In genomic region chr7:128238991-128239390, GRCm38 (mm10) we compare ENCODE assay signal across 8 mouse cellular contexts. TPM values are rescaled to one million over a fixed set of nuclear protein-coding genes. Genes with fewer than 3 reads are reported as not detected.
DNase-seq lines count a peak whose midpoint lies in the region; ATAC-seq and TF ChIP-seq lines count a peak whose summit lies in the region.

No protein-coding gene starts in this region.

- DNase-seq in thymus, adult 2 months, result peak; percentile 43
- DNase-seq in thymus, adult 18-20 months, result no peak
- peak; percentile 71 for DNase-seq in embryonic facial prominence, embryonic 11.5 days (ENCODE audit: low spot score)
- peak; percentile 54 for DNase-seq in hindbrain, postnatal 0 days (ENCODE audit: low spot score)
- DNase-seq in liver, embryonic 14.5 days (ENCODE audit: low read depth in 3 of 3, low spot score in 3 of 3), result peak; percentile 52 to 63 (median 57)
- DNase-seq in adrenal gland, postnatal 25 days, result no peak
- no peak for DNase-seq in adrenal gland, adult 8-10 months

- H3K4me2 ChIP-seq in embryonic facial prominence, embryonic 11.5 days (ENCODE audit: low read depth, low read length), result peak overlapping the region; percentile 55; the same call in 1 of the 2 replicates
- H3K4me2 ChIP-seq in hindbrain, postnatal 0 days (ENCODE audit: low read depth, low read length), result peak overlapping the region; percentile 53
- peak overlapping the region; percentile 67 for H3K4me2 ChIP-seq in liver, embryonic 14.5 days (ENCODE audit: low read depth)
- H3K4me2 ChIP-seq in neural tube, embryonic 14.5 days (ENCODE audit: low read depth, low read length), result peak overlapping the region; percentile 61

- H3K9ac ChIP-seq in embryonic facial prominence, embryonic 11.5 days (replicated peaks; ENCODE audit: low read length), result no peak overlapping the region; the same call in 1 of the 2 replicates
- no peak overlapping the region for H3K9ac ChIP-seq in hindbrain, postnatal 0 days (replicated peaks; ENCODE audit: low read length)
- H3K9ac ChIP-seq in liver, embryonic 14.5 days (replicated peaks), result peak overlapping the region; percentile 52
- no peak overlapping the region for H3K9ac ChIP-seq in neural tube, embryonic 14.5 days (replicated peaks; ENCODE audit: low read depth, low read length)

- no peak for TF ChIP-seq POLR2A in thymus, adult 2 months (IDR thresholded peaks at IDR 0.05; ENCODE audit: control insufficient read depth, extremely low read depth, insufficient read depth, low read length, poor library complexity)

- peaks cover 9% of the 10 kb centered on the region for H3K4me1 ChIP-seq in thymus, adult 2 months (replicated peaks; ENCODE audit: control insufficient read depth, insufficient read depth, low read length)
- no peaks in the 10 kb centered on the region for H3K4me1 ChIP-seq in embryonic facial prominence, embryonic 11.5 days (ENCODE audit: control insufficient read depth, insufficient read depth, low read length)
- H3K4me1 ChIP-seq in hindbrain, postnatal 0 days (ENCODE audit: insufficient read depth, low read length), result no peaks in the 10 kb centered on the region
- H3K4me1 ChIP-seq in liver, embryonic 14.5 days (replicated peaks; ENCODE audit: control insufficient read depth in 2 of 2, insufficient read depth in 2 of 2, low read length in 1 of 2), result peaks cover 9 to 10% of the 10 kb centered on the region in 2 experiments
- H3K4me1 ChIP-seq in neural tube, embryonic 14.5 days (ENCODE audit: control insufficient read depth, insufficient read depth, low read length), result peaks cover 9% of the 10 kb centered on the region; the same call in 1 of the 2 replicates

- H3K36me3 ChIP-seq in thymus, adult 2 months (ENCODE audit: control insufficient read depth, insufficient read depth, low read length), result peaks cover 24% of the 10 kb centered on the region
- H3K36me3 ChIP-seq in embryonic facial prominence, embryonic 11.5 days (replicated peaks; ENCODE audit: control insufficient read depth, insufficient read depth, low read depth, low read length), result no peaks in the 10 kb centered on the region
- peaks cover 28% of the 10 kb centered on the region for H3K36me3 ChIP-seq in hindbrain, postnatal 0 days (ENCODE audit: insufficient read depth, low read length)
- H3K36me3 ChIP-seq in liver, embryonic 14.5 days (replicated peaks; ENCODE audit: control insufficient read depth, insufficient read depth, low read depth), result peaks cover 5% of the 10 kb centered on the region
- H3K36me3 ChIP-seq in neural tube, embryonic 14.5 days (ENCODE audit: control insufficient read depth, insufficient read depth, low read length), result peaks cover 13% of the 10 kb centered on the region; the same call in 1 of the 2 replicates

- H3K27me3 ChIP-seq in thymus, adult 2 months (ENCODE audit: control insufficient read depth, insufficient read depth, low read length), result no peaks in the 10 kb centered on the region
- H3K27me3 ChIP-seq in embryonic facial prominence, embryonic 11.5 days (ENCODE audit: control insufficient read depth, insufficient read depth, low read length), result no peaks in the 10 kb centered on the region
- no peaks in the 10 kb centered on the region for H3K27me3 ChIP-seq in hindbrain, postnatal 0 days (ENCODE audit: insufficient read depth, low read length)
- no peaks in the 10 kb centered on the region for H3K27me3 ChIP-seq in liver, embryonic 14.5 days (ENCODE audit: control insufficient read depth, insufficient read depth, low read length)
- H3K27me3 ChIP-seq in neural tube, embryonic 14.5 days (ENCODE audit: control insufficient read depth, insufficient read depth, low read length), result no peaks in the 10 kb centered on the region

- H3K4me3 ChIP-seq in thymus, adult 2 months (ENCODE audit: control insufficient read depth, insufficient read depth, low read length), result no peak overlapping the region
- H3K4me3 ChIP-seq in embryonic facial prominence, embryonic 11.5 days (ENCODE audit: low read depth, low read length), result peak overlapping the region; percentile 36; the same call in 1 of the 2 replicates
- peak overlapping the region; percentile 54 for H3K4me3 ChIP-seq in hindbrain, postnatal 0 days (ENCODE audit: low read length)
- H3K4me3 ChIP-seq in liver, embryonic 14.5 days (ENCODE audit: insufficient read depth in 1 of 2, low read depth in 2 of 2, low read length in 2 of 2), result peak overlapping the region; percentile 63 to 71; a peak in 3 of 4 replicates
- H3K4me3 ChIP-seq in neural tube, embryonic 14.5 days (ENCODE audit: low read depth, low read length), result peak overlapping the region; percentile 63

- no peak overlapping the region for H3K27ac ChIP-seq in thymus, adult 2 months (ENCODE audit: control insufficient read depth, insufficient read depth, low read length)
- 0 out of 2 replicates have a peak overlapping the region, but pooled peaks have one; percentile 28 for H3K27ac ChIP-seq in embryonic facial prominence, embryonic 11.5 days (replicated peaks; ENCODE audit: low read depth, low read length)
- H3K27ac ChIP-seq in hindbrain, postnatal 0 days, result peak overlapping the region; percentile 97; the same call in 1 of the 2 replicates
- H3K27ac ChIP-seq in liver, embryonic 14.5 days, result peak overlapping the region; percentile 76
- no peak overlapping the region for H3K27ac ChIP-seq in neural tube, embryonic 14.5 days (ENCODE audit: low read depth, low read length)

- 28% methylated on average over 4 of the region's 4 CpGs for WGBS in thymus, adult 2 months
- 23% methylated on average over 4 of the region's 4 CpGs for WGBS in embryonic facial prominence, embryonic 11.5 days
- 21% methylated on average over 4 of the region's 4 CpGs for WGBS in hindbrain, postnatal 0 days
- 26% methylated on average over 4 of the region's 4 CpGs for WGBS in liver, embryonic 14.5 days (ENCODE audit: insufficient replicate concordance)
- WGBS in neural tube, embryonic 14.5 days, result 26% methylated on average over 4 of the region's 4 CpGs

- TF ChIP-seq CTCF in thymus, adult 2 months (IDR thresholded peaks at IDR 0.05; ENCODE audit: borderline replicate concordance, control insufficient read depth, extremely low read depth, insufficient read depth, low read length, poor library complexity), result no peak
- peak; percentile 58 for TF ChIP-seq CTCF in hindbrain, postnatal 0 days (IDR thresholded peaks at IDR 0.05; ENCODE audit: low read depth)
- TF ChIP-seq CTCF in liver, embryonic 14.5 days (IDR thresholded peaks at IDR 0.05; ENCODE audit: low read depth), result peak; percentile 63; the same call in 1 of the 2 replicates

- ATAC-seq in embryonic facial prominence, embryonic 11.5 days (replicated peaks; ENCODE audit: insufficient number of reproducible peaks, low FRiP score, low TSS enrichment, low read depth), result no peak
- ATAC-seq in hindbrain, postnatal 0 days, result no peak
- no peak for ATAC-seq in liver, embryonic 14.5 days (ENCODE audit: insufficient read depth)
- ATAC-seq in neural tube, embryonic 14.5 days (ENCODE audit: low read depth), result no peak

- peak; percentile 8; the same call in 1 of the 2 replicates for TF ChIP-seq EP300 in liver, embryonic 14.5 days (IDR thresholded peaks at IDR 0.05; ENCODE audit: low read depth)

- no peaks in the 10 kb centered on the region for H3K9me3 ChIP-seq in embryonic facial prominence, embryonic 11.5 days (replicated peaks; ENCODE audit: control insufficient read depth, low read length)
- no peaks in the 10 kb centered on the region for H3K9me3 ChIP-seq in hindbrain, postnatal 0 days (ENCODE audit: low read length)
- no peaks in the 10 kb centered on the region for H3K9me3 ChIP-seq in liver, embryonic 14.5 days (ENCODE audit: control insufficient read depth, low read length)
- no peaks in the 10 kb centered on the region for H3K9me3 ChIP-seq in neural tube, embryonic 14.5 days (ENCODE audit: control insufficient read depth, low read length)

RNA-seq across cellular contexts. Expression of gene 9130023H24Rik, which starts 1.2 kb away (rescaled TPM):
- polyA plus RNA-seq in thymus, adult 2 months (2012; rRNA removed), result 2.4 and 2.5 TPM in 2 replicates
- 10.9 and 13.1 TPM in 2 replicates for polyA plus RNA-seq in embryonic facial prominence, embryonic 11.5 days (2014; fragmentation: Nextera tagmentation; extraction: Ambion mirVana)
- total RNA-seq in hindbrain, postnatal 0 days (2014; rRNA removed), result 5.6 and 7.5 TPM in 2 replicates
- polyA plus RNA-seq in hindbrain, postnatal 0 days (2015; fragmentation: Nextera tagmentation; extraction: Ambion mirVana), result 4.3 and 5.1 TPM in 2 replicates
- polyA plus RNA-seq in liver, embryonic 14.5 days (2012; rRNA removed), result 0.92 and 1.1 TPM in 2 replicates
- 1.6 and 2.1 TPM in 2 replicates for polyA plus RNA-seq in liver, embryonic 14.5 days (2014; fragmentation: Nextera tagmentation; extraction: Ambion mirVana)
- 9.5 and 9.7 TPM in 2 replicates for polyA plus RNA-seq in neural tube, embryonic 14.5 days (2014; fragmentation: Nextera tagmentation; extraction: Ambion mirVana)
- total RNA-seq in adrenal gland, postnatal 25 days (2021), result 9.1 and 10.3 TPM in 2 replicates
- 10 to 100 TPM in 2 of 4 experiments, 1 to 10 TPM in 2; 8.8 to 11.7 (median 9.9) TPM for total RNA-seq in adrenal gland, adult 8-10 months (2022)

RNA-seq across cellular contexts. Expression of gene Armc5, which starts 1.8 kb away (rescaled TPM):
- 68.6 and 85.1 TPM in 2 replicates for polyA plus RNA-seq in thymus, adult 2 months (2012; rRNA removed)
- 6.6 and 6.8 TPM in 2 replicates for polyA plus RNA-seq in embryonic facial prominence, embryonic 11.5 days (2014; fragmentation: Nextera tagmentation; extraction: Ambion mirVana)
- total RNA-seq in hindbrain, postnatal 0 days (2014; rRNA removed), result 21.1 and 27.6 TPM in 2 replicates
- polyA plus RNA-seq in hindbrain, postnatal 0 days (2015; fragmentation: Nextera tagmentation; extraction: Ambion mirVana), result 15.2 and 16.4 TPM in 2 replicates
- polyA plus RNA-seq in liver, embryonic 14.5 days (2012; rRNA removed), result 5.2 and 6.1 TPM in 2 replicates
- 4.6 and 4.9 TPM in 2 replicates for polyA plus RNA-seq in liver, embryonic 14.5 days (2014; fragmentation: Nextera tagmentation; extraction: Ambion mirVana)
- polyA plus RNA-seq in neural tube, embryonic 14.5 days (2014; fragmentation: Nextera tagmentation; extraction: Ambion mirVana), result 9.0 and 10.7 TPM in 2 replicates
- 19.3 and 20.5 TPM in 2 replicates for total RNA-seq in adrenal gland, postnatal 25 days (2021)
- 10 to 100 TPM; 23.2 to 30.2 (median 24.4) TPM for total RNA-seq in adrenal gland, adult 8-10 months (2022)

RNA-seq across cellular contexts. Expression of gene Tgfb1i1, which starts 7.6 kb away (rescaled TPM):
- polyA plus RNA-seq in thymus, adult 2 months (2012; rRNA removed), result 21.0 and 25.4 TPM in 2 replicates
- polyA plus RNA-seq in embryonic facial prominence, embryonic 11.5 days (2014; fragmentation: Nextera tagmentation; extraction: Ambion mirVana), result 18.5 and 26.2 TPM in 2 replicates
- 19.8 and 20.6 TPM in 2 replicates for total RNA-seq in hindbrain, postnatal 0 days (2014; rRNA removed)
- polyA plus RNA-seq in hindbrain, postnatal 0 days (2015; fragmentation: Nextera tagmentation; extraction: Ambion mirVana), result 22.7 and 23.3 TPM in 2 replicates
- 5.0 and 6.0 TPM in 2 replicates for polyA plus RNA-seq in liver, embryonic 14.5 days (2012; rRNA removed)
- polyA plus RNA-seq in liver, embryonic 14.5 days (2014; fragmentation: Nextera tagmentation; extraction: Ambion mirVana), result 7.8 and 8.5 TPM in 2 replicates
- polyA plus RNA-seq in neural tube, embryonic 14.5 days (2014; fragmentation: Nextera tagmentation; extraction: Ambion mirVana), result 15.2 and 24.7 TPM in 2 replicates
- 20.2 and 23.0 TPM in 2 replicates for total RNA-seq in adrenal gland, postnatal 25 days (2021)
- 10 to 100 TPM; 17.0 to 24.2 (median 20.5) TPM for total RNA-seq in adrenal gland, adult 8-10 months (2022)

RNA-seq across cellular contexts. Expression of gene Slc5a2, which starts 26.5 kb away (rescaled TPM):
- 0.29 and 0.67 TPM in 2 replicates for polyA plus RNA-seq in thymus, adult 2 months (2012; rRNA removed)
- 0.27 TPM in 1 of 2 replicates, not detected in the other for polyA plus RNA-seq in embryonic facial prominence, embryonic 11.5 days (2014; fragmentation: Nextera tagmentation; extraction: Ambion mirVana)
- total RNA-seq in hindbrain, postnatal 0 days (2014; rRNA removed), result not detected in 2 replicates
- 0.38 and 0.42 TPM in 2 replicates for polyA plus RNA-seq in hindbrain, postnatal 0 days (2015; fragmentation: Nextera tagmentation; extraction: Ambion mirVana)
- 1.6 and 1.8 TPM in 2 replicates for polyA plus RNA-seq in liver, embryonic 14.5 days (2012; rRNA removed)
- 2.9 and 3.1 TPM in 2 replicates for polyA plus RNA-seq in liver, embryonic 14.5 days (2014; fragmentation: Nextera tagmentation; extraction: Ambion mirVana)
- polyA plus RNA-seq in neural tube, embryonic 14.5 days (2014; fragmentation: Nextera tagmentation; extraction: Ambion mirVana), result not detected in 2 replicates
- not detected in 2 replicates for total RNA-seq in adrenal gland, postnatal 25 days (2021)
- total RNA-seq in adrenal gland, adult 8-10 months (2022), result not detected

RNA-seq across cellular contexts. Expression of gene Cox6a2, which starts 32.8 kb away (rescaled TPM):
- 28.8 and 414 TPM in 2 replicates for polyA plus RNA-seq in thymus, adult 2 months (2012; rRNA removed)
- polyA plus RNA-seq in embryonic facial prominence, embryonic 11.5 days (2014; fragmentation: Nextera tagmentation; extraction: Ambion mirVana), result 0.56 and 2.2 TPM in 2 replicates
- total RNA-seq in hindbrain, postnatal 0 days (2014; rRNA removed), result not detected in 2 replicates
- 0.83 and 0.93 TPM in 2 replicates for polyA plus RNA-seq in hindbrain, postnatal 0 days (2015; fragmentation: Nextera tagmentation; extraction: Ambion mirVana)
- 0.37 and 0.54 TPM in 2 replicates for polyA plus RNA-seq in liver, embryonic 14.5 days (2012; rRNA removed)
- 0.76 and 1.0 TPM in 2 replicates for polyA plus RNA-seq in liver, embryonic 14.5 days (2014; fragmentation: Nextera tagmentation; extraction: Ambion mirVana)
- polyA plus RNA-seq in neural tube, embryonic 14.5 days (2014; fragmentation: Nextera tagmentation; extraction: Ambion mirVana), result 0.86 TPM in 1 of 2 replicates, not detected in the other
- 2.8 and 5.0 TPM in 2 replicates for total RNA-seq in adrenal gland, postnatal 25 days (2021)
- total RNA-seq in adrenal gland, adult 8-10 months (2022), result 1 to 10 TPM in 2 of 4 experiments, not detected in 2; 4.1 to 5.3 TPM

Comparison
In these comparisons a context has a peak if more than half of its experiments do, and no peak if none do; other contexts are left out.
1. DNase-seq: peak in thymus, adult 2 months (single experiment), embryonic facial prominence, embryonic 11.5 days (single experiment), hindbrain, postnatal 0 days (single experiment) and liver, embryonic 14.5 days (3 of 3); none in thymus, adult 18-20 months (0 of 2), adrenal gland, postnatal 25 days (single experiment) and adrenal gland, adult 8-10 months (single experiment).
2. H3K27ac ChIP-seq: peak in embryonic facial prominence, embryonic 11.5 days (single experiment), hindbrain, postnatal 0 days (single experiment) and liver, embryonic 14.5 days (single experiment); none in thymus, adult 2 months (single experiment) and neural tube, embryonic 14.5 days (single experiment).
3. Peak in every context shown above with its lines, with median percentiles within 50 percentile points of each other: H3K4me2 ChIP-seq.